Mouse (Mus musculus) embryonic facial prominence, embryonic 10.5 days (tissue): ENCODE measurements at regions not wholly inside any gene's neighbourhood (a gene's known extent, or its start where the extent isn't known, plus 50 kb on each side); places are given as distances from the start of the nearest gene placed in this dataset.

Experiments used
- DNase-seq: peaks from one replicate; pipeline ENCODE4 v3.0.0-alpha.2; 2017; ENCODE audit warnings: low spot score
- H3K27ac ChIP-seq: fragments of 300-500 bp; sonication (generic); replicated peaks from 2 replicates; pipeline ENCODE4 v1.5.1; 2016; ENCODE audit warnings: mild to moderate bottlenecking
- H3K27me3 ChIP-seq: fragments of 300-500 bp; sonication (generic); replicated peaks from 2 replicates; pipeline ENCODE4 v1.6.1; 2016; ENCODE audit warnings: low read depth, mild to moderate bottlenecking; ENCODE audit not compliant: poor library complexity, severe bottlenecking
- H3K36me3 ChIP-seq: fragments of 300-500 bp; sonication (generic); replicated peaks from 2 replicates; pipeline ENCODE4 v1.6.1; 2016; ENCODE audit warnings: mild to moderate bottlenecking, moderate library complexity
- H3K4me1 ChIP-seq: fragments of 300-500 bp; sonication (generic); 2 replicates; pipeline ENCODE4 v1.6.1; 2016
- H3K4me3 ChIP-seq: fragments of 300-500 bp; sonication (generic); 2 replicates; pipeline ENCODE4 v1.5.1; 2016; ENCODE audit warnings: mild to moderate bottlenecking, moderate library complexity
- H3K9me3 ChIP-seq: fragments of 300-500 bp; sonication (generic); 2 replicates; pipeline ENCODE4 v1.6.1; 2016; ENCODE audit warnings: mild to moderate bottlenecking
- WGBS: fragments of 180-500 bp; shearing (Covaris S2); methylation state at CpG from one replicate; pipeline ENCODE4 v1.1.7; 2016; 5-methylcytosine and 5-hydroxymethylcytosine counted together

DNA sequence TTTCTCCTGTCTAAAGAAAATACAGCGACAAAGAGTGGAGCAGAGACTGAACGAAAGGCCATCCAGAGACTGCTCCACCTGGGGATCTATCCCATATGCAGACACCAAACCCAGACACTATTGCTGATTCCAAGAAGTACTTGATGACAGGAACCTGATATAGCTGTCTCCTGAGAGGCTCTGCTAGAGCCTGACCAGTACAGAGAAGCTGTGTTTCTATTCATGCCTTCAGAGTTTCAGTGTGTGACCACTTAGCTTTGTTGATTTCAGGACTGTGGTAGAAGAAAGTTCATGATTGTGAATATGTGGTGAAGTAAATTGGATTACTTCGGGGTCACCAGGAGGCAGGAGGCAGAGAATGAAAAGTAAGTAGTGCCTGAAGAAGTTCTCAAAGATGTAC, 356.3 kb upstream of the Negr1 start:
- no peak overlapping the region for H3K4me3 ChIP-seq
- no peak overlapping the region for H3K27ac ChIP-seq
- H3K27me3 ChIP-seq, result no peaks in the 10 kb centered on the region
- no peaks in the 10 kb centered on the region for H3K36me3 ChIP-seq
- no peaks in the 10 kb centered on the region for H3K4me1 ChIP-seq
- H3K9me3 ChIP-seq, result no peaks in the 10 kb centered on the region
- 88% methylated on average over 3 of the region's 3 CpGs for WGBS
- DNase-seq, result no peak

DNA sequence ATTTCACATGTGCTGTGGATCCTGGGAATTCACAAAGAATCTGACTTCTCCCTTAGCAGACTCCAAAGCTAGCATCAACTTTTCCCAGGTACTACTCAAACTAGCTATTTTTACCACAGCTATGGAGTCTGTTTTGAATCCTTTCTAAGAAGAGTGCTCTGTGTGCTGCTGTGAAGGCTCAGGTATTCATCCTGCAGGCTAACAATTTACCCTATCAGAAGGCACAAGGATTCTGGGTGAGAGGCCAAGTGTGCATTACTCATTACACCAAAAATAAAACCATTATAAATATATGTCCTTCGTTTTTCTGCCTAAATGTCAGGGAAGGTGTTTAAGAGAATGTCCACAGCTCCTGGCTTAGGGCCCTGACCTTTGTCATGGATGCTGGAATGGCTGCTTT, 353.2 kb upstream of the Negr1 start:
- no peaks in the 10 kb centered on the region for H3K9me3 ChIP-seq
- WGBS, result 47% methylated on average over 1 of the region's 1 CpGs

DNA sequence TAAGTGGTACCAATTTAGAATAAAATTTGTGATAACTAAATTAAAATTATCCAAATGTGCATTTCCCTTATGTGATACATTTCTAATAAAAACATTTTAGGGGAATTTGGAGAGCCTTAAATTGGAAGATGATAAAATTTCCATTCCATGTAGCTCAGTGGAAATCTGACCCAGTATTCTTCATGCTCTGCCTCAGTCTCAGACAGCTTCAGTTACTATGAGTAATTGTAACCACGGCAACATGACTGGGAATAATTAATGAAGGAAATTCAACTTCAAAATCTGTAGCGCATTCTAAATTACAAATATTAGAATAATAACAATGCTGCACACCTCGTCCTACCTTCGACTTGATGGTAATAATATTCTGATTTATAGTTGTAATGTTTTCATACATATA, 350.8 kb upstream of the Negr1 start:
- Histone ChIP-seq H3K4me1 (no peaks in the 10 kb centered on the region), H3K27me3 (no peaks in the 10 kb centered on the region), H3K9me3 (no peaks in the 10 kb centered on the region), H3K36me3 (no peaks in the 10 kb centered on the region), H3K4me3 (no peak overlapping the region), H3K27ac (no peak overlapping the region)
- WGBS, result 82% methylated on average over 4 of the region's 4 CpGs
- DNase-seq, result no peak

More for the DNA sequence above, 353.2 kb upstream of the Negr1 start:
- DNase-seq, result no peak
- Histone ChIP-seq H3K4me1 (no peaks in the 10 kb centered on the region), H3K27ac (no peak overlapping the region), H3K4me3 (no peak overlapping the region), H3K27me3 (no peaks in the 10 kb centered on the region), H3K36me3 (no peaks in the 10 kb centered on the region)

- DNase-seq, result no peak
Observed at GRCm38 (mm10) chr3:156214823-156215222, 346.8 kb upstream of the Negr1 start.

GRCm38 (mm10) chr3:156232111-156232510, 329.5 kb upstream of the Negr1 start:
- DNase-seq, result no peak
- Histone ChIP-seq H3K4me1 (no peaks in the 10 kb centered on the region), H3K27ac (no peak overlapping the region), H3K27me3 (no peaks in the 10 kb centered on the region), H3K4me3 (no peak overlapping the region), H3K9me3 (no peaks in the 10 kb centered on the region), H3K36me3 (no peaks in the 10 kb centered on the region)
- WGBS, result 87% methylated on average over 2 of the region's 2 CpGs

More at GRCm38 (mm10) chr3:156214823-156215222, 346.8 kb upstream of the Negr1 start:
- WGBS, result 66% methylated on average over 1 of the region's 1 CpGs
- Histone ChIP-seq H3K4me1 (no peaks in the 10 kb centered on the region), H3K36me3 (no peaks in the 10 kb centered on the region), H3K27ac (no peak overlapping the region), H3K4me3 (no peak overlapping the region), H3K9me3 (no peaks in the 10 kb centered on the region), H3K27me3 (no peaks in the 10 kb centered on the region)

DNA sequence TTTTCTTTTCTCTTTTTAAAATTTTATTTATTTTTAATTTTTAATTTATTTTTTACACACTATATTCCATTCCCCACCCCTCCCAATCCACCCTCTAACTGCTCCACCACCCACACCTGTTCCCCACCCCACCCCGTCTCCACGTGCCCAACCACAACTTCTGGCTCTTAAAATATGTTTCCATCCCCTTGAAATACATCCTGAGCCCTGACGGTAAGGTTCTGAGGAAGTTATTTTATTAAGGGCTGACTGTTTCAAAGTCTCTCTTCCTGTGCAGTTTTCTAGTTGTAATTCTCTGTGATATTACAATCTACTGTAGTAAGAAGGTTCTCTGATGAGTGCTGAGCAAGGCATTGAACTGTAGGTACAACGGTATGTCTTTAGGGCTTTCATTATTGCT, 325.6 kb upstream of the Negr1 start:
- no peaks in the 10 kb centered on the region for H3K9me3 ChIP-seq
- no peak for DNase-seq
- no peak overlapping the region for H3K27ac ChIP-seq
- H3K4me3 ChIP-seq, result no peak overlapping the region
- H3K36me3 ChIP-seq, result no peaks in the 10 kb centered on the region
- H3K27me3 ChIP-seq, result no peaks in the 10 kb centered on the region
- H3K4me1 ChIP-seq, result no peaks in the 10 kb centered on the region
- 95% methylated on average over 4 of the region's 4 CpGs for WGBS

- no peak for DNase-seq
- Histone ChIP-seq H3K27ac (no peak overlapping the region), H3K27me3 (no peaks in the 10 kb centered on the region), H3K4me3 (no peak overlapping the region), H3K9me3 (no peaks in the 10 kb centered on the region), H3K36me3 (no peaks in the 10 kb centered on the region), H3K4me1 (peaks cover 6% of the 10 kb centered on the region; the same call in 1 of the 2 replicates)
- 90% methylated on average over 6 of the region's 6 CpGs for WGBS
Observed at GRCm38 (mm10) chr3:156252256-156252861, 309.2 kb upstream of the Negr1 start.

DNA sequence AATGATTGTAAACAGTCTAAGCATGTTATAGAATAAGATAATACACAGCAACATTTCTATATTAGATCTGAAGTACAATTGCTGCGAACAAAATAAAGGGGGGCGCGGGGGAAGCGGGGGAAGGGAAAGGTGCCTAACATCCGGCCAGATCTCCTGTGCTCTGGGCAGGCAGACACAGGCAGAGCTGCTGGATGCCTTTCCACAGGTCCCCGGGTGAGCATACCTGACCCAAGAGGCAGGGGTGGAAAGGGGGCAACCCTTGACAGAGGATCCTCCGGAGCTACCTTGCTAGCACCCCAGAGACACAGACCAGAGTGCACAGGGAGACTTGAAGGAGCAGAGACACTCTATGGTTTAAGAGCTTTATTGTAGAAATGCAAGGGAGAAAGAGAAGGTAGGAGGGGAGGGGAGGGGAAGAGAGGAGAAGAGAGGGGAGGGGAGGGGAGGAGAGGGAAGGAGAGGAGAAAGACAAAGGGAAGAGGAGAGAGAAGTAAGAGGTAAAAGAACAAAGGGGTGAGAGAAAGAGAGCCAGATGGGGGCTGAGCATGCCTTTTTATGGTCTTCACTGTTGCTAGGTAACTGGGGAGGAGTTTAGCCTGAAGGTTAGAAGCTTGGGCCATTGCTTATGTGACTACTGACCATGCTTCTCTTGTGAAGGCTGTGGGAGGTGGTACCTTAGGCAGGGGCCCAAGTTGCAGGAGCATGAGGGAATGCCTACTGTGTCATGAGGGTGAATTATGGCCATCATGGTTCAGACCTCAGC, 308.2 kb upstream of the Negr1 start:
- H3K4me3 ChIP-seq, result no peak overlapping the region
- WGBS, result 74% methylated on average over 7 of the region's 7 CpGs
- H3K9me3 ChIP-seq, result no peaks in the 10 kb centered on the region
- H3K27ac ChIP-seq, result no peak overlapping the region; the same call in 1 of the 2 replicates
- DNase-seq, result no peak
- H3K36me3 ChIP-seq, result no peaks in the 10 kb centered on the region
- no peaks in the 10 kb centered on the region for H3K27me3 ChIP-seq
- peaks cover 6% of the 10 kb centered on the region; the same call in 1 of the 2 replicates for H3K4me1 ChIP-seq

DNA sequence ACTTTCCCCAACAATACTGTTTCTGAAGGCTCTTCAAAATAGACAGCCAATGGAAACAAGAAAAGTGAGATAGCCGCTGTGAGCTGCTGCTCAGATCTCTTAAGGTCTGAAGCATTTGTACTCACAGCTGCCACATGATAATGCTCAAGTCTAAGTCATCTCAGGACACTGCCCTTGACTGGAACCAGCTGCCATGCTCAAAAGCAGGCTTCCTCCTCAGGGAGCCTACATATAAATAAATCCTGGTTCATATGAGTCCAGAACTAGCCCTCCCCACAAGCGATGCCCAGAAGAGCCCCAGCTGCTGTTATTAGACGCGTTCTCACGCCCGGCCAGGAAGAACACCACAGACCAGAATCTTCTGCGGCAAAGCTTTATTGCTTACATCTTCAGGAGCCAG, 304.9 kb upstream of the Negr1 start:
- DNase-seq, result no peak
- H3K4me1 ChIP-seq, result peaks cover 6% of the 10 kb centered on the region; the same call in 1 of the 2 replicates
- no peak overlapping the region for H3K4me3 ChIP-seq
- H3K27ac ChIP-seq, result no peak overlapping the region
- 96% methylated on average over 7 of the region's 7 CpGs for WGBS
- H3K27me3 ChIP-seq, result no peaks in the 10 kb centered on the region
- H3K36me3 ChIP-seq, result no peaks in the 10 kb centered on the region
- H3K9me3 ChIP-seq, result no peaks in the 10 kb centered on the region

- 88% methylated on average over 6 of the region's 6 CpGs for WGBS
- Histone ChIP-seq H3K27ac (no peak overlapping the region), H3K27me3 (no peaks in the 10 kb centered on the region), H3K4me1 (no peaks in the 10 kb centered on the region), H3K36me3 (no peaks in the 10 kb centered on the region), H3K9me3 (no peaks in the 10 kb centered on the region), H3K4me3 (no peak overlapping the region)
- DNase-seq, result no peak
Observed at GRCm38 (mm10) chr3:156264654-156265053, 296.9 kb upstream of the Negr1 start.

- Histone ChIP-seq H3K36me3 (no peaks in the 10 kb centered on the region), H3K27me3 (no peaks in the 10 kb centered on the region), H3K4me3 (no peak overlapping the region), H3K9me3 (no peaks in the 10 kb centered on the region), H3K4me1 (no peaks in the 10 kb centered on the region), H3K27ac (no peak overlapping the region)
- DNase-seq, result no peak
- 78% methylated on average over 4 of the region's 4 CpGs for WGBS
Observed at GRCm38 (mm10) chr3:156267727-156268126, 293.9 kb upstream of the Negr1 start.

DNA sequence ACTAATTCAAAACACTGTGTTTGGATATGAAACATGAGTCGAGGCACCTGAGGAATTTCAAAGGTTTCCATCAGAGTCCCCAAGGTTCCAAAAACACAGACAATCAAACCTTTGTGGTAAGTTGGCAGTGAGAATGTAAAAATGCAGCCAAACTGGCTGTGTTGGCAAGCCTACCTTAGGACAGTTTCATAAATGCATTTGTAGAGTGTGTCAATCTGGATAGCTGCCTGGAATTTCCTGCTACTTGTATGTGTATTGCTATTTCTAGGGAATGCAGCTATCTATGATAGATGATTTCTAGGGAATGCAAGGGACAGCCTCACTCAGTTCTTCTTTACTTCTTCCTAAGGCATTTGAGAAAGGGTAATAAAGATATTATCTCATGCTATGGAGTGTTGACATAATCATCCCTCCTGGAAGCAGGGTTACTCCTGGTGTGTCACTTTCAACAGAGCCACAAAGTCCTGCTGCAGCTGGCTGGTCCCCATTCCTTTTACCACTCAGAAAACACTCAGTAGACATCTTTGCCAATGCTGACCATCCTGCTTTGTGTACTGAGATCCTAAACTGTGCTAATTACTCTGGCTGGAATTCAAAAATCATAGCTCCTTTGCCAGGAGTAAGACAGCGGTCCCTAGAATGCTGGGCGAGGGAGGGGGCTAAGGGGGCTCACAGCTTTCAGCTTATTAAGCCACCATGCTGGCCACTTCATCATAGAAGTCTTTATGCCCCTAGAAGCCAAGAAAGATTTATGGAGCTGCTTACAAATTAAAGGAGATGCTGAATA, 261.4 kb upstream of the Negr1 start:
- WGBS, result 79% methylated on average over 3 of the region's 3 CpGs
- no peak overlapping the region for H3K27ac ChIP-seq
- no peaks in the 10 kb centered on the region for H3K9me3 ChIP-seq
- 0 out of 2 replicates have a peak, but pooled peaks cover 4% of the 10 kb centered on the region for H3K4me1 ChIP-seq
- H3K27me3 ChIP-seq, result no peaks in the 10 kb centered on the region
- H3K36me3 ChIP-seq, result no peaks in the 10 kb centered on the region
- no peak for DNase-seq
- no peak overlapping the region for H3K4me3 ChIP-seq
